Mouse (Mus musculus): ENCODE results near the gene Gtf3a.

Gene Gtf3a

GRCm38 (mm10) chr5:146948508-146949088, at the start of gene Gtf3a:
Gene Gtf3a (plus strand): TSS chr5:146948657.
- in situ Hi-C loops (cut with MboI, MseI) = no loop called here

GRCm38 (mm10) chr5:146900331-146900730, 48.1 kb upstream of the Gtf3a start:
- in situ Hi-C loops (cut with MboI, MseI) = loop anchor here (10.0 kb wide), 2 partner anchors 226 to 1304 kb away; no protein-coding TSS in a partner anchor

GRCm38 (mm10) chr5:146901501-146901900, 47.0 kb upstream of the Gtf3a start:
- in situ Hi-C loops (cut with MboI, MseI) = loop anchor here (10.0 kb wide), 2 partner anchors 227 to 1303 kb away; no protein-coding TSS in a partner anchor

DNA sequence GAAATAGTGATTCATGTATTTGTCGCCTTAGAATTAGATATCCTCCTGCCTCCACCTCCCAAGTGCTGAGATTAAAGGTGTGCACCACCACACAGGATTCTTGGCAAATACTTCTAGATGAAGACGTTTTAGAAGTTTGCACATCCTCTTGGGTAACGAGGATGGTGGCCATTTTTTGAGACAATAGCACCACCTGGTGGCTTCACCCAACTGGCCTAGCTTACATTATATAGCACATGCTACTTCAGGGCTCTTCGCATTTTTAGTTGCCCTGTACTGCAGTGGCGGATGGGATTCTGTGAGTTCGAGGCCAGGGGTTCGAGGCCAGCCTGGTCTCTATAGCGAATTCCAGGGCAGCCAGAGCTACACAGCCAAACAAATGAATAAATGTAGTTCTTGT, 44.1 kb upstream of the Gtf3a start:
- in situ Hi-C loops (cut with MboI, MseI) = loop anchor here (10.0 kb wide), 2 partner anchors 230 to 1300 kb away; no protein-coding TSS in a partner anchor

DNA sequence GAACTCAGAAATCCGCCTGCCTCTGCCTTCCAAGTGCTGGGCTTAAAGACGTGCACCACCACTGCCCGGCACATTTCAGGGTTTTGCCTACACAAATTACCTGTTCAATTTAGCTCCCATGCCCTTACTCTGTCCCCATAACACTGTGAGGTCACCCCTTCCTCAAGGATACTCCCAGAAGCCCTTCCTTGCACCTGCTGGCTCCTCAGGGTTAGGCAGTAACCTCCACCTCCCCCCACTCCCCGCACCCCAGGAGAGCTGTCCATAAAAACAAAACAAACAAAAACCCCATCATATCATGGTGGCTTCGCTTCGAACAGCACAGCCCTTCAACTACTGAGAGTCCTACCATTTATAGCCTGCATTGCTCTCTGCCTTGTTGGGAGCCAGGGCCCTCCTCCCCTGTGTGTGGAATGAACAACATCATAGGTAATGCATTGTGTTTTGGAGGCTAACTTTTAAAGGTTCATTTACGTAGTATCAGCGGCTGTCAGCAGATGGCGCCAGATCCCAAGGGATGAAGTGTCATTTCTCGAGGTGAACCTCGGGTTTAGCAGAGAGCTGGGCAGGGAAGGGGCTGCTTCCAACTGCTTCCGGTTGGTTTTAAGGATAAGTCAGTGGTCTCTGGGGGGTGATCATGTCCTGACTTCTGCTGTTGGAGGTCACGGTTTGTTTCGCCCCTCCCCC, 42.8 kb upstream of the Gtf3a start:
- in situ Hi-C loops (cut with MboI, MseI) = loop anchor here (10.0 kb wide), 2 partner anchors 231 to 1299 kb away; no protein-coding TSS in a partner anchor

DNA sequence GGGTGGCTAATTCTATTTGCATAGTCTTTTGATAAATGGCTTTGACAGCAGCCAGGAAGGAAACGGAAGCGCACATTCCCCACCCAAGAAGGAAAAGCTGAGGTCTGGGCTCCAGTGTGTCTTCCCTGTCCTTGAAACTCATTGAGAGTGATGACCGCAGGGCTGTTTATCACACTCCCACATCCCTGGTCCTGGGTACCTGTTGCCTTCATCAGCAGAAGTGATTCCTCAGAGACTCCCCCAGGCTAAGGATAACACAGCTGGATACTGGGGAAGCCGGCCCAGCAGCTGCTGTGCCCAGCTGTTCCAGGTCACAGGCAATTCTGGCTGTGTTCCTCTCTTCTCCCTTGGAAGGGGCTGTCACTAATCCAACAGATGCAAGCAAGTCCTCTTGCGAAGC, 40.9 kb upstream of the Gtf3a start:
- in situ Hi-C loops (cut with MboI, MseI) = loop anchor here (10.0 kb wide), 2 partner anchors 233 to 1297 kb away; no protein-coding TSS in a partner anchor

- in situ Hi-C loops (cut with MboI, MseI) = loop anchor here (10.0 kb wide), 2 partner anchors 234 to 1296 kb away; no protein-coding TSS in a partner anchor
These were observed 39.8 kb upstream of the Gtf3a start for GRCm38 (mm10) chr5:146908629-146909028.

- in situ Hi-C loops (cut with MboI, MseI) = loop anchor here (10.0 kb wide), 1 partner anchor 413 kb away; the partner anchor contains the start of gene Urad
These were observed 36.3 kb upstream of the Gtf3a start for GRCm38 (mm10) chr5:146912206-146912605.

- in situ Hi-C loops (cut with MboI, MseI) = loop anchor here (10.0 kb wide), 1 partner anchor 411 kb away; the partner anchor contains the start of gene Urad
These were observed 35.1 kb upstream of the Gtf3a start for GRCm38 (mm10) chr5:146913355-146913754.

GRCm38 (mm10) chr5:146914088-146914766, 34.2 kb upstream of the Gtf3a start:
- in situ Hi-C loops (cut with MboI, MseI) = loop anchor here (10.0 kb wide), 1 partner anchor 411 kb away; the partner anchor contains the start of gene Urad

GRCm38 (mm10) chr5:146916273-146916672, 32.2 kb upstream of the Gtf3a start:
- in situ Hi-C loops (cut with MboI, MseI) = loop anchor here (10.0 kb wide), 1 partner anchor 409 kb away; the partner anchor contains the start of gene Urad

DNA sequence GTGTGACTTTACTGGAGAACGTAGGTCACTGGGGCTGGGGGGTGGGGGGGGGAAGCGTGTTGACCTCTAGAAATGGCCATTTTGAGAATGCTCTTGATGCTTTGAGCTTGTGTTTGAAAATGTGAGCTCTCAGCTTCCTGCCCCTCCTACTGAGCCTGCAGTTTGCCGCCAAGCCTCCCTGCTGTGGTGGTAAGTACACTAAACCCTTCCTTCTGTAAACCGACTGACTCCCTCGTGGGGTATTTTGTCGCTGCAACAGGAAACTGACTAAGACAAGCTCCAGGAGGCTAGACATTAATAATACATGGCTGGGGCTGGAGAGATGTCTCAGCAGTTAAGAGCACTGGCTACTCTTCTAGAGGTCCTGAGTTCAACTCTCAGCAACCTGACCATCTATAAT, 31.7 kb upstream of the Gtf3a start:
- in situ Hi-C loops (cut with MboI, MseI) = loop anchor here (10.0 kb wide), 1 partner anchor 408 kb away; the partner anchor contains the start of gene Urad

- in situ Hi-C loops (cut with MboI, MseI) = loop anchor here (10.0 kb wide), 1 partner anchor 407 kb away; the partner anchor contains the start of gene Urad
These were observed 31.1 kb upstream of the Gtf3a start for GRCm38 (mm10) chr5:146917357-146917756.

- in situ Hi-C loops (cut with MboI, MseI) = loop anchor here (10.0 kb wide), 1 partner anchor 405 kb away; the partner anchor contains the start of gene Urad
These were observed 28.6 kb upstream of the Gtf3a start for GRCm38 (mm10) chr5:146919874-146920273.

DNA sequence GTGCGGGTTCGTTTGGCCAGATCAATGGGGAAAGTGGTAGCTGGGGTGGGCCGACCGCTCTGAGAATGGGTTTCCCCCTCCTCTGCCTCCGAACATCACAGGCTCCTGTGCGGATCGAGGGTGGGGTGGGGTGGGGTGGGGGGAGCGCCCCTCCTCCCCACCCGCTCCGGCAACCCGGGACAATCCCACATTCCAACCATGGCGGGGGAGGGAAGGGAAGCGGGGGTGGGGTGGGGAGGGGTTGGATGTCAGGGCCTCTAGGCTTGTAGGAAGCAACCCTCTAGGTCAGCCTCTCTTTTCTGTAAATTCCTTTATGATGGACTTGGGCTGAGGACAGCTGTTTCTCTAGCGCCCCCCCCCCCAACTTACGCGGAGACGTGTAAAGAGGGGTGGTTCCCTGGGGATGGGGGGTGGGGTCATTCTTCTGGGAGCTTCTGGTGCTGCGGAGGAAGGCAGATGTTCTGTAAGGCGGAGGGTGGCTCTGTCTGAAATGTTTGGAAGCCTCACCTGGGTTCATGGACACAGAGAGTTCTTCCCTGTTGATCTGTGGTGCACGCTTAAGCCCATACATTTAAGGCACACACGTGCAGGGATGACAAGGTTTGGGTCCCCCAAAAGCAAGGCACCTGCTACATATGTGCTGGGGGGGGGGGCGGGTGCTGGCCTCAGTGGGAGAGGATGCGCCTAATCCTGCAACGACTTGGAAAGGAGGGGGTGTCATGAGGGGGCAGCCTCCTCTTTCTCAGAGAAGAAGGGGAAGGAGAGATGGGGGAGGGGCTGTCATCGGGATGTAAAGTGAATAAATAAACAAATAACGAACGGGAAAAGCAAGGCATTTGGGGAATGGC, 27.9 kb upstream of the Gtf3a start:
- in situ Hi-C loops (cut with MboI, MseI) = no loop called here

- in situ Hi-C loops (cut with MboI, MseI) = no loop called here
These were observed 27.2 kb upstream of the Gtf3a start for GRCm38 (mm10) chr5:146921224-146921623.

GRCm38 (mm10) chr5:146923547-146923946, 24.9 kb upstream of the Gtf3a start:
- in situ Hi-C loops (cut with MboI, MseI) = no loop called here

- in situ Hi-C loops (cut with MboI, MseI) = no loop called here
These were observed 21.8 kb upstream of the Gtf3a start for GRCm38 (mm10) chr5:146926673-146927072.

DNA sequence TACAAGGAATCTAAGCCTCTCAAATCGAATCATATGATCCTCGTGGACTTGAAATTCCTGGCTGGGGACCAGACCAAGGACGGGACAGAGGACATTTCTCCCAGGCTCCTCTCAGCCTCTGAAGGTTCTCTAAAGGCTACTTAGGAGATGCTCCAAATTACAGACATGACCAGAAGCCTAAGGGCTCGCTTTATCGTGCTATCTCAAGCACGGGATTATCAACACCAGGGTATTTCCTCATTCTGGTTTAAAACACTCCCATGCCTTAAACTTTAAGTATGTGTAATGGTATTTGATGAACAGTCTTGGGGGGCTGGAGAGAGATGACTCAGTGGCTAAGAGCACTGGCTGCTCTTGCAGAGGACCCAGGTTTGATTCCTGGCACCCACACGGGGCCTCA, 17.0 kb upstream of the Gtf3a start:
- in situ Hi-C loops (cut with MboI, MseI) = loop anchor here (5.0 kb wide), 1 partner anchor 296 kb away; no protein-coding TSS in a partner anchor

- in situ Hi-C loops (cut with MboI, MseI) = loop anchor here (5.0 kb wide), 1 partner anchor 295 kb away; no protein-coding TSS in a partner anchor
These were observed 16.4 kb upstream of the Gtf3a start for GRCm38 (mm10) chr5:146931904-146932553.
